Mouse (Mus musculus): ENCODE measurements around the gene Kpna1. TPM values are rescaled to one million over a fixed set of nuclear protein-coding genes. Genes with fewer than 3 reads are reported as not detected.

Kpna1 gene
- polyA plus RNA-seq, 1 experiment = 66.0 TPM

DNA sequence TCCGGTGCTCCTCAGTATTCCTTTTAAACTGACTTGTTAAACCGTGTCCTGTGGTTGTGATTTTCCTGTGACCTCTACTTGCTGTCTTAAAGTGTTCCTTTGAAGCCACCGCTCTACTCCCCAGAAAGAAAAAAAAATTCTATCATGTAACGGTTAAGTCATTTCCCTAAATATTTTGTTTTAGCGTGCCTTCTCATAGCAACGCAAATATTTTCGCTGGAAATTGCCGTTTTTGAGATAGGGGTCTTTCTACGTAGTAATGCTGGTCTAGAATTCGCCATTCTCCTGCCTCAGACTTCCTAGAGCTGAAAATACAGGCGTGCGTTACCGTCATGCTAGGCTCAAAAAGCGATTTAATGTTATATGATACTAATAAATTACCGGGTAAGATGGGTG, 4.0 kb downstream of the Kpna1 start:
- no peak for TF ChIP-seq GATA1 (IDR thresholded peaks at IDR 0.05; ENCODE audit: low read length)

DNA sequence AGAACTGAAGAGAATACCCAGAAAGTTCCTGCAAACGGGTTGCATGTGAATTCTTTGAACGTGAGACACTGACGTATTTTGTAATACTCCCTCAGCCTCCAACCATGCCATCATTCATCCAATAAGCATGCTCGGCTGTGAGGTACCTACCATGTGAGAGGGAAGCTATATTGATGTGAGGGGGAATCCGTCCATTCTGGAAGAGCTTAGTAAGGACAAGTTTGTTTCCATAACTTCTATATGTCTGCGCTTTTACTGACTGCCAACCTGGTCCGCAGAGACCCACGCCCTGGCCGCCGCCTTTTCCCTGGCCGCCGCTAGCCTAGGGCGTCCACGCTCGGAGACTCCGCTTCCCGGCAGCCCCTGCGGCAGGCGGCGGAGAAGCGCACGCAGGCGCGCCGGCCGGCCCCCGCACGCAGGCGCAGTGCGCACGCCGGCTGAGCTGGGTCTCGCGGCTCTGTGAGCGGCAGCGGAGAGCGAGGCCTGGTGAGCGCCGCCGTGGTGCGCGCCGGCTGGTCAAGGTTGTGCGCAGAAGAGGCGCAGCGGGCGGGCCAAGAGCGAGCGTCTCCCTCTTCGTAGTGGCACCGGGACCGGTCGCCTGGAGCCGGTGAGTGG, 4.5 kb downstream of the Kpna1 start:
- TF ChIP-seq GATA1 (IDR thresholded peaks at IDR 0.05; ENCODE audit: low read length) = no peak

DNA sequence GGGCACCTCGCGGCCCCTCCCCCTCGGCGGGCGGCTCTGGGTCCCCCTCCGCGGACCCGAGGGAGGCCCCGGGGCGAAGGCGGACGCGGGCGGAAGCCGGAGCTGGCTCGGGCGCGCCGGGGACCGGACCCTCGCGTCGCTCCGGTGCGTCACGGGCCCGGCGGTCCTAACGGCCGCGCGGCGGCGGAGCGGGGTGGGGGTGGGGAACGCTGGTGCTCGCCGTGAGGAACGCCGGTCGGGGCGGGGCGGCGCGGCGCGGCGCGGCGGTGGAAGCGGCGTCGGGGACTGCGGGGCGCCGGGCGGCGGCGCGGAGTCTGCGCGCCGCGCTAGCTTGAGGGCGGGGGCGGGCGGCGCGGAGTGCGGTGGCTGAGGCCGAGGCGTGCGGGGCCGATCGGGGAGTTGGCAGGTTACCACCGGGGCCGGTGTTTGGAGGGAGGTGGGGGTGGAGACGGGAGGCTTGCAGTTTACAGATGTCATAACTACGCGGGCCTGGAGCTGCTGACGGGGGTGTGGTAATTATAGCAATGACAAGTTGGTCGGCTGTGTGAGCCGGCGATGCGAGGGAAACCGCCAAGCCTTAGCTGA, 5.1 kb downstream of the Kpna1 start:
- no peak for TF ChIP-seq GATA1 (IDR thresholded peaks at IDR 0.05; ENCODE audit: low read length)

DNA sequence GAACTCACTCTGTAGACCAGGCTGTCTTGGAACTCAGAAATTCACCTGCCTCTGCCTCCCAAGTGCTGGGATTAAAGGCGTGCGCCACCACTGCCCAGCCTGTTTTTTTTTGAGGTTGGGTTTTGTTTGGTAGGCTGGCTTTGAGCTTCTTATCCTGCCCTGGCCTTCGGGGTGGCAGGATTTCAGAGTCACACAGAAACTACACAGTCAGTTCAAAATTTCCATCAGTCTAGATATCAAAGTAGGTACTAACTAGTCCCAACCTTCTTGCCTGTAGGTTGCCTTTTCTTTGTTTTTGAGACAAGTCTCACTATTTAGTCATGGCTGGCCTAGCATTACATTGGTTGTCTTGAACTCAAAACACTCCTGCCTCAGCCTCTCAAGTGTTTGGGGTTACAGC, 5.9 kb downstream of the Kpna1 start:
- no peak for TF ChIP-seq GATA1 (IDR thresholded peaks at IDR 0.05; ENCODE audit: low read length)

- TF ChIP-seq GATA1 (IDR thresholded peaks at IDR 0.05; ENCODE audit: low read length) = no peak
These were observed 9.4 kb downstream of the Kpna1 start for GRCm38 (mm10) chr16:35987930-35988329.

- no peak for TF ChIP-seq GATA1 (IDR thresholded peaks at IDR 0.05; ENCODE audit: low read length)
These were observed 13.8 kb downstream of the Kpna1 start for GRCm38 (mm10) chr16:35992391-35992790.

- no peak for TF ChIP-seq GATA1 (IDR thresholded peaks at IDR 0.05; ENCODE audit: low read length)
These were observed 14.8 kb downstream of the Kpna1 start for GRCm38 (mm10) chr16:35993316-35993715.

- TF ChIP-seq GATA1 (IDR thresholded peaks at IDR 0.05; ENCODE audit: low read length) = no peak
These were observed 29.8 kb downstream of the Kpna1 start for GRCm38 (mm10) chr16:36008396-36008795.

DNA sequence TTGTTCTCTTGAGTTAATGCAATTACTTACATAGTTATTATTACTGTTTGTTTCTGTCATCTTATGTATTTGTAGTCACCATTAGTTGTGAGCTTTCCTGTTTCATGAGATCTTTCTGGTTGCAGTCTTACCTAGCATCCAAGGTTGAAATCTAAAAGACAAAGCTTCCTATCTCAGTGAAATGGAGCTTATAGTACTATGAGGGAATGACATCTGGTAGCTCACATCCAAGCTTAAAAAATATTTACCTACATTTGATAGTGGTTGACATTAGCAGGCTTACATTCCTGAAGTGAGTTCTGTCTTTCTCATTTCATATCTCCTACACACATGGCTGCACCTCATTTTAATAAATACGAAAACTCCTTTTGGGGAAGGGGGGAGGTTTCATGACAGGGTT, 37.8 kb downstream of the Kpna1 start:
- TF ChIP-seq GATA1 (IDR thresholded peaks at IDR 0.05; ENCODE audit: low read length) = no peak

GRCm38 (mm10) chr16:36040640-36041624, 62.4 kb downstream of the Kpna1 start, which contains the start of gene Wdr5b:
Wdr5b (plus strand) TSS chr16:36041190.
- no peak for TF ChIP-seq GATA1 (IDR thresholded peaks at IDR 0.05; ENCODE audit: low read length)

GRCm38 (mm10) chr16:36041625-36042020, 63.1 kb downstream of the Kpna1 start:
- TF ChIP-seq GATA1 (IDR thresholded peaks at IDR 0.05; ENCODE audit: low read length) = no peak

DNA sequence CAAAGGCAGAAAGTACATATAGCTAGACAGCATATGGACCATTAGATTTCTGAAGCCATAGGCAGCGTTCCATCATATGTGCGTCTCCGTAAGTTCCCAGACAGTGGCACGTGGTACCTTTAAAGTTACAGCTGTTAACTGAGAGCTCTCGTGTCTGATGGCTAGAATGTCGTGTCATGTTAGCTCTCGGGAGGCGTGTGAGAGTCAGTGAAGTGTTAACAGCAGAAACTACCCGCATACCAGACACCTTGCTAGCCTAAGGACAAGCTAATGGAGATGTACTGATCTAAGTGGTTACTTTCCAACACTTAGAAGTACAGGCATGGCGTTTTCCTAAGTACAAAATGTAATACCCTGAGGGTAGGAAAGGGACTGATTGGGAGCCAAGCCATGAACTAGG, 64.5 kb downstream of the Kpna1 start:
- TF ChIP-seq GATA1 (IDR thresholded peaks at IDR 0.05; ENCODE audit: low read length) = no peak

GRCm38 (mm10) chr16:36043964-36044363, 65.4 kb downstream of the Kpna1 start:
- no peak for TF ChIP-seq GATA1 (IDR thresholded peaks at IDR 0.05; ENCODE audit: low read length)

GRCm38 (mm10) chr16:36047538-36047937, 69.0 kb downstream of the Kpna1 start:
- TF ChIP-seq GATA1 (IDR thresholded peaks at IDR 0.05; ENCODE audit: low read length) = no peak

- TF ChIP-seq GATA1 (IDR thresholded peaks at IDR 0.05; ENCODE audit: low read length) = no peak
These were observed 72.9 kb downstream of the Kpna1 start for GRCm38 (mm10) chr16:36051491-36051890.

Measured in G1E-ER4 (cell line).